Mouse (Mus musculus) granulocyte monocyte progenitor cell, adult 5-6 weeks (primary cell): Measurements from ENCODE around the gene H2al1j. TPM values are rescaled to one million over a fixed set of nuclear protein-coding genes. Genes with fewer than 3 reads are reported as not detected.

Experiments
- total RNA-seq, 2 experiments: library from RNA; stranded (forward) in 1 of 2; stranded (reverse) in 1 of 2; fragments of 200-712, 200-1000 nt in 1 of 2; fragments of >200 nt in 1 of 2; fragmentation: Nextera tagmentation in 1 of 2; gene quantifications; 2 replicates each; pipeline ENCODE4 v1.2.3; 2014 to 2017

H2al1j gene
- total RNA-seq, 2 experiments from 2014 or later = not detected

Other genes with a start within 250 kb of the H2al1j start
- not detected in 2 replicates for gene H2al1a, start 28.6 kb upstream of the H2al1j start, total RNA-seq (2014; fragmentation: Nextera tagmentation)
- not detected in 2 replicates for gene H2al1a, start 28.6 kb upstream of the H2al1j start, total RNA-seq (2017)
- gene H2al1b, start 25.4 kb upstream of the H2al1j start, total RNA-seq (2014; fragmentation: Nextera tagmentation) = not detected in 2 replicates
- not detected in 2 replicates for gene H2al1b, start 25.4 kb upstream of the H2al1j start, total RNA-seq (2017)
- not detected in 2 replicates for gene H2al1c, start 22.2 kb upstream of the H2al1j start, total RNA-seq (2014; fragmentation: Nextera tagmentation)
- not detected in 2 replicates for gene H2al1c, start 22.2 kb upstream of the H2al1j start, total RNA-seq (2017)
- gene H2al1d, start 19.0 kb upstream of the H2al1j start, total RNA-seq (2014; fragmentation: Nextera tagmentation) = not detected in 2 replicates
- not detected in 2 replicates for gene H2al1d, start 19.0 kb upstream of the H2al1j start, total RNA-seq (2017)
- not detected in 2 replicates for gene H2al1e, start 15.9 kb upstream of the H2al1j start, total RNA-seq (2014; fragmentation: Nextera tagmentation)
- not detected in 2 replicates for gene H2al1e, start 15.9 kb upstream of the H2al1j start, total RNA-seq (2017)
- gene H2al1f, start 12.7 kb upstream of the H2al1j start, total RNA-seq (2014; fragmentation: Nextera tagmentation) = not detected in 2 replicates
- not detected in 2 replicates for gene H2al1f, start 12.7 kb upstream of the H2al1j start, total RNA-seq (2017)
- gene H2al1g, start 9.6 kb upstream of the H2al1j start, total RNA-seq (2014; fragmentation: Nextera tagmentation) = not detected in 2 replicates
- not detected in 2 replicates for gene H2al1g, start 9.6 kb upstream of the H2al1j start, total RNA-seq (2017)
- not detected in 2 replicates for gene H2al1h, start 6.3 kb upstream of the H2al1j start, total RNA-seq (2014; fragmentation: Nextera tagmentation)
- gene H2al1h, start 6.3 kb upstream of the H2al1j start, total RNA-seq (2017) = not detected in 2 replicates
- gene H2al1i, start 3.2 kb upstream of the H2al1j start, total RNA-seq (2014; fragmentation: Nextera tagmentation) = not detected in 2 replicates
- gene H2al1i, start 3.2 kb upstream of the H2al1j start, total RNA-seq (2017) = not detected in 2 replicates